Mouse (Mus musculus): Measurements from ENCODE around the gene Papln. TPM values are rescaled to one million over a fixed set of nuclear protein-coding genes. Genes with fewer than 3 reads are reported as not detected.

The Papln gene
- 0.37 and 0.44 TPM in 2 replicates for polyA plus RNA-seq (2015; fragmentation: Nextera tagmentation; extraction: Ambion mirVana)

GRCm38 (mm10) chr12:83763311-83764043 lies at the start of gene Papln:
Papln (plus strand) TSS chr12:83763634.

Other genes starting within 250 kb of the Papln start
- 18.2 and 19.1 TPM in 2 replicates for gene Dcaf4, start 243.2 kb upstream of the Papln start, polyA plus RNA-seq (2015; fragmentation: Nextera tagmentation; extraction: Ambion mirVana)
- gene Zfyve1, start 166.4 kb upstream of the Papln start, polyA plus RNA-seq (2015; fragmentation: Nextera tagmentation; extraction: Ambion mirVana), result 8.8 and 10.5 TPM in 2 replicates
- gene Rbm25, start 132.4 kb upstream of the Papln start, polyA plus RNA-seq (2015; fragmentation: Nextera tagmentation; extraction: Ambion mirVana), result 180 and 191 TPM in 2 replicates
- 25.9 and 28.4 TPM in 2 replicates for gene Psen1, start 75.5 kb upstream of the Papln start, polyA plus RNA-seq (2015; fragmentation: Nextera tagmentation; extraction: Ambion mirVana)
- gene Numb, start 158.3 kb downstream of the Papln start, polyA plus RNA-seq (2015; fragmentation: Nextera tagmentation; extraction: Ambion mirVana), result 13.7 and 16.1 TPM in 2 replicates
- 11.4 and 13.0 TPM in 2 replicates for gene Riox1, start 187.0 kb downstream of the Papln start, polyA plus RNA-seq (2015; fragmentation: Nextera tagmentation; extraction: Ambion mirVana)
- gene Heatr4, start 221.2 kb downstream of the Papln start, polyA plus RNA-seq (2015; fragmentation: Nextera tagmentation; extraction: Ambion mirVana), result not detected in 2 replicates
- 19.0 and 19.9 TPM in 2 replicates for gene Acot2, start 224.2 kb downstream of the Papln start, polyA plus RNA-seq (2015; fragmentation: Nextera tagmentation; extraction: Ambion mirVana)
- gene Acot1, start 245.9 kb downstream of the Papln start, polyA plus RNA-seq (2015; fragmentation: Nextera tagmentation; extraction: Ambion mirVana), result 5.7 and 6.8 TPM in 2 replicates